Mouse (Mus musculus) cerebellum, adult 8-10 months (tissue): ENCODE data around the gene Gstm3.
A peak's percentile ranks its signal among the peaks of the same experiment; 100 is the strongest.

Experiments used
- DNase-seq: peaks from one replicate; pipeline ENCODE4 v3.0.0; 2022

Gstm3 gene

DNA sequence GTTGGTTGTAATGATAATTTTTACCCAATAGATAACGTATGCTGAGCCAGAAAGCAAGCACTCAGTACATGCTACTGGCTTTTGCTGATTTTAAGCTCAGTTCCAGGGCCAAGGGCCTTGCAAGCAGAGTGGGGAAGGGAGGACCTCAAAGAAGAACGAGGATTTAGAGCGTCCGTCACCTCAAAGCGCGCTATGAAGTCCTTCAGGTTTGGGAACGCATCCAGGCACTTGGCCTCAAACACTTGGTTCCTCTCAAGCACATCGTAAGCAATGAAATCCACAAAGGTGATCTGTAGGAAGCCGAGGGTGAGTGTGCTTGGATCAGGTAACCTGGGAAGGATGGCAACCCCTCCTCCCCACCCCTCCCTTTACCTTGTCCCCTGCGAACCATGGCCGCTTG lies 40.4 kb downstream of the Gstm3 start:
- DNase-seq: no peak

DNA sequence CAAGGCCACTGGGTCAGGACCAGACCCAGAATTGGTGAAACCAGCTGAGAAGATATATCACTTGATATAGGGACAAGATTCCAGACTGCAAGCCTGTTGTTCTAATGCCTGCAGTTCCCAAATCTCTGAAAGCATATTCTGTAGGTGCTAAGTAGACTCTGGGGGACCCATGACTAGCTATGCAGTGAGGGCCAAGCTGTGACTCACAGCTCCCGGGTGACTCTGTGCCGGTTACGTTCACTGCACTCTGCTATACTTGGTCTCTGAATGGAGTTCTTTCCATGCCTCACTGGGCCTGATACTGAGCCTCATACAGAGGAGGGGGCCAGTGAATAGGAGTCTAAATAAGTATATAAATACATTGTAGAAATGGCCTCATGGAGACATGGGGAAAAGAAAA lies 41.2 kb downstream of the Gstm3 start:
- no peak for DNase-seq

DNA sequence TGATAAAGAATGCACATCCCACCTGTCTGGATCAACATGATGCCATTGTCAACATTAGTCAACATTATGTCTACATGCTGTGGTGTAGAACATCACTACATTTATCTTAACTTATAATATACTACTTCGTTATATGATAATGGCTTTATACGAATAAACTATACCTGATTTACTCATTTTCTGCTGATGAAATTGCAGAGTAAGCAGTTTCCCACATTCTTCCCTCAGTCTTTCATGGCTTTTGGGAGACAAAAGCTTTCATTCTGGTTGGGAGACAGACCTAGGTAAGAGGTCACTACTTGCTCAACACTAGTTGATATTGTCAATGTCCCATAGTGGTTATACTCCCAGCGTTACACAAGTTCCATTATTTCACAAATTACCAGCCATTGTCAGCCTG lies 43.7 kb downstream of the Gstm3 start:
- no peak for DNase-seq

DNA sequence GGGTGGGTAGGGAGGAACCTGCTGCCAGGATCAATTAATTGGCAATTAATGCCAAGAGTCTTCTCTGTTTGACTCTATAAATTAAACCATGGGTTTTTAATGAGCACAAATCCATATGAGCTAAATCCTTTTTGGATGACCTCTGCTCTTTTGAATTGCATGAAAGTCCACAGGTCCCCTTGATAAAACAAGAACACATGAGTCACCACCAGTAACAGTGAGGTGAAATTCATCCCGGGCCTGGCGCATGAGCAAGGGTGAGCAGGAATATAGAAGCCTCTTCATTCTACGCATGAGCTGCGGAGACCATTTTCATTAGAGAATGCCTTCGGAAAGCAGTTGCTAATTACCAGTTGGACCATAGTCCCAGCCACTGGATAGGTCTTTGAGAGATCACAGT lies 48.7 kb downstream of the Gstm3 start:
- DNase-seq: no peak

DNA sequence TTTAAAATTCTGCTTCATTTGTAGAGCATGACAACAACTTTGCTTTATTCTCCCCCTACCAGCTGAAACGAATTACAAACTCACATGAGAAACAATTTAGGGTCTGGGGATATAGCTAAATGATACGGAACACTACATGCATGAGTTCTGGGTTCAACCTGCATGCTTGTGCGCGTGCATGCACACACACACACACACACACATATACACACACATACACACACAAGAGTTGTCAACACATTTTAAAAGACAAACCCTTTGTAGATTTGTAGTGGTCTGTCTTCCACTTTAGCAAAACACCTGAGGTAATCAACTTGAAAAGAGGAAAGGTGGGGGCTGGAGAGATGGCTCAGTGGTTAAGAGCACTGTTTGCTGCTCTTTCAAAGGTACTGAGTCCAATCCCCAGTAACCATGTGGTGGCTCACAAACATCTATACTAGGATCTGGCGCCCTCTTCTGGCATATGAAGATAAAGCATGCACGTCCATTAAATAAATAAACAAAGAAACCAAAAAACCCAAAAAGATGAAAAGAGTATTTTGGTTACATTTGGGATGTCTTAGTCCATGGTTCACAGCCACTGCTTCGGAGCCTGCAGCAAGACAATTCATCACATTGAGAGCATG lies 51.2 kb downstream of the Gstm3 start:
- DNase-seq: peak; percentile 57

DNA sequence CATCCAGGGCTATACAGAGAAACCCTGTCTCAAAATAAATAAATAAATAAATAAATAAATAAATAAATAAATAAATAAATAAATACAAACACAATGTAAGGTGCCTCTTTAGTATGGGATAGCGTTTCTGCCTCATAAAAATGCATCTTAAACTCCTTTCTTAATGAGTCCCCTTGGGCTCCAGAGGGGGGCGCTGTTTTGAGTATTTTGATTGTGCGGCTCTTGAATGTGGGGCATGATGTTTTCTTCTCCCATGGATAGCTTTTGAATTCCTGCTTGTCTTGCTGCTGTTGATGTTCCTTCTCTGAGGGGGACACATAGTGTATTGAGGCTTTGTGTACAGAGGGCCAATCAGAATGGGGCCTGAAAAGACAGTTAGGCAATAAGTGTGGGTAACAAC lies 52.0 kb downstream of the Gstm3 start:
- no peak for DNase-seq

DNA sequence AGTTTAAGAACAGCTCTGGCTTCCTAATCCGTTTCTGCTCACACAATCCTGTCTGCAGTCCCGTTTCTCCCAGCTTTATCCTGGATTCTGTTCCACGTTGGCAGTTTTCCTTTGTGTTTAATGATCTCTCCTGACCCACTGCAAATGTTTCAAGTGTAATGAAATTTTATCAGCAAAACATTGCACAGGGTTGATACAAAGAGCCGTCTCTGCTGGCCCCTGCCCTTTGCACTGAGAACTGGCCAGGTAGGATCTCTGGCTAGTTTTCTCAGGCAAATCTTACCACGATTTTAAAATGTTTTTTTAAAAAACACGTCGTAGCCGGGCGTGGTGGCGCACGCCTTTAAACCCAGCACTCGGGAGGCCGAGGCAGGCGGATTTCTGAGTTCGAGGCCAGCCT lies 52.4 kb downstream of the Gstm3 start:
- DNase-seq: no peak
